Mouse (Mus musculus): ENCODE results near the gene Phf19. TPM values are rescaled to one million over a fixed set of nuclear protein-coding genes. Genes with fewer than 3 reads are reported as not detected.

Phf19 gene
- polyA plus RNA-seq, 1 experiment from 2014 or later, result 3.0 TPM

- no peaks in the 10 kb centered on the region for H3K9me3 ChIP-seq (replicated peaks)
- ATAC-seq (ENCODE audit: low read depth), result no peak
- no peaks in the 10 kb centered on the region for H3K4me1 ChIP-seq (replicated peaks)
- H3K4me3 ChIP-seq (replicated peaks), result no peak overlapping the region
- no peaks in the 10 kb centered on the region for H3K27me3 ChIP-seq
- DNase-seq, result no peak
- H3K9ac ChIP-seq, result no peak overlapping the region
- no peak overlapping the region for H3K4me2 ChIP-seq
- H3K27ac ChIP-seq, result no peak overlapping the region
- H3K36me3 ChIP-seq, result no peaks in the 10 kb centered on the region
Measured at GRCm38 (mm10) chr2:34954344-34954743, 40.5 kb upstream of the Phf19 start.

GRCm38 (mm10) chr2:34953547-34954116 is 39.8 kb upstream of the Phf19 start:
- no peak overlapping the region for H3K4me3 ChIP-seq (replicated peaks)
- no peak overlapping the region for H3K27ac ChIP-seq
- H3K36me3 ChIP-seq, result no peaks in the 10 kb centered on the region
- H3K9ac ChIP-seq, result no peak overlapping the region
- H3K9me3 ChIP-seq (replicated peaks), result no peaks in the 10 kb centered on the region
- H3K4me1 ChIP-seq (replicated peaks), result no peaks in the 10 kb centered on the region
- DNase-seq, result no peak
- no peak for ATAC-seq (ENCODE audit: low read depth)
- no peak overlapping the region for H3K4me2 ChIP-seq
- no peaks in the 10 kb centered on the region for H3K27me3 ChIP-seq
- 50% methylated on average over 2 of the region's 2 CpGs for WGBS (ENCODE audit: insufficient replicate concordance)

GRCm38 (mm10) chr2:34953018-34953417 is 39.2 kb upstream of the Phf19 start:
- peaks cover 4% of the 10 kb centered on the region; the same call in 1 of the 2 replicates for H3K27me3 ChIP-seq
- WGBS (ENCODE audit: insufficient replicate concordance), result 26% methylated on average over 4 of the region's 4 CpGs
- H3K9me3 ChIP-seq (replicated peaks), result no peaks in the 10 kb centered on the region
- no peaks in the 10 kb centered on the region for H3K4me1 ChIP-seq (replicated peaks)
- no peaks in the 10 kb centered on the region for H3K36me3 ChIP-seq
- H3K27ac ChIP-seq, result no peak overlapping the region
- H3K4me3 ChIP-seq (replicated peaks), result no peak overlapping the region
- H3K4me2 ChIP-seq, result no peak overlapping the region
- no peak for ATAC-seq (ENCODE audit: low read depth)
- H3K9ac ChIP-seq, result no peak overlapping the region
- DNase-seq, result no peak

- DNase-seq, result no peak
- H3K27me3 ChIP-seq, result peaks cover 6% of the 10 kb centered on the region; the same call in 1 of the 2 replicates
- no peak for ATAC-seq (ENCODE audit: low read depth)
- H3K9ac ChIP-seq, result no peak overlapping the region
- H3K36me3 ChIP-seq, result no peaks in the 10 kb centered on the region
- H3K9me3 ChIP-seq (replicated peaks), result no peaks in the 10 kb centered on the region
- H3K4me2 ChIP-seq, result no peak overlapping the region
- H3K4me1 ChIP-seq (replicated peaks), result no peaks in the 10 kb centered on the region
- no peak overlapping the region for H3K27ac ChIP-seq
- no peak overlapping the region for H3K4me3 ChIP-seq (replicated peaks)
Measured at GRCm38 (mm10) chr2:34951469-34951868, 37.6 kb upstream of the Phf19 start.

GRCm38 (mm10) chr2:34948622-34949021 is 34.8 kb upstream of the Phf19 start:
- Histone ChIP-seq H3K27ac (no peak overlapping the region), H3K4me1 (replicated peaks) (peaks cover 7% of the 10 kb centered on the region; the same call in 1 of the 2 replicates), H3K9ac (no peak overlapping the region), H3K4me2 (no peak overlapping the region), H3K36me3 (no peaks in the 10 kb centered on the region), H3K9me3 (replicated peaks) (no peaks in the 10 kb centered on the region), H3K4me3 (replicated peaks) (no peak overlapping the region), H3K27me3 (peaks cover 6% of the 10 kb centered on the region; the same call in 1 of the 2 replicates)
- WGBS (ENCODE audit: insufficient replicate concordance), result 26% methylated on average over 2 of the region's 2 CpGs
- ATAC-seq (ENCODE audit: low read depth) (no peak), DNase-seq (no peak)

GRCm38 (mm10) chr2:34946046-34946445 is 32.2 kb upstream of the Phf19 start:
- no peaks in the 10 kb centered on the region for H3K9me3 ChIP-seq (replicated peaks)
- no peaks in the 10 kb centered on the region for H3K36me3 ChIP-seq
- H3K27ac ChIP-seq, result no peak overlapping the region
- H3K4me2 ChIP-seq, result no peak overlapping the region
- H3K4me3 ChIP-seq (replicated peaks), result no peak overlapping the region
- H3K9ac ChIP-seq, result no peak overlapping the region
- peaks cover 9% of the 10 kb centered on the region; the same call in 1 of the 2 replicates for H3K27me3 ChIP-seq
- 39% methylated on average over 4 of the region's 4 CpGs for WGBS (ENCODE audit: insufficient replicate concordance)
- H3K4me1 ChIP-seq (replicated peaks), result peaks cover 7% of the 10 kb centered on the region; the same call in 1 of the 2 replicates
- DNase-seq (no peak), ATAC-seq (ENCODE audit: low read depth) (no peak)

GRCm38 (mm10) chr2:34945580-34945979 is 31.8 kb upstream of the Phf19 start:
- Histone ChIP-seq H3K27me3 (peaks cover 11% of the 10 kb centered on the region; the same call in 1 of the 2 replicates), H3K9ac (no peak overlapping the region), H3K4me3 (replicated peaks) (no peak overlapping the region), H3K4me2 (no peak overlapping the region), H3K36me3 (no peaks in the 10 kb centered on the region), H3K9me3 (replicated peaks) (no peaks in the 10 kb centered on the region), H3K27ac (no peak overlapping the region), H3K4me1 (replicated peaks) (peaks cover 7% of the 10 kb centered on the region; the same call in 1 of the 2 replicates)
- WGBS (ENCODE audit: insufficient replicate concordance), result 60% methylated on average over 4 of the region's 4 CpGs
- ATAC-seq (ENCODE audit: low read depth), result no peak
- no peak for DNase-seq

- peaks cover 7% of the 10 kb centered on the region; the same call in 1 of the 2 replicates for H3K4me1 ChIP-seq (replicated peaks)
- H3K9ac ChIP-seq, result no peak overlapping the region
- no peak for ATAC-seq (ENCODE audit: low read depth)
- no peaks in the 10 kb centered on the region for H3K9me3 ChIP-seq (replicated peaks)
- peak; percentile 22 for DNase-seq
- no peak overlapping the region for H3K4me3 ChIP-seq (replicated peaks)
- H3K27me3 ChIP-seq, result peaks cover 11% of the 10 kb centered on the region; the same call in 1 of the 2 replicates
- no peak overlapping the region for H3K27ac ChIP-seq
- H3K36me3 ChIP-seq, result no peaks in the 10 kb centered on the region
- peak overlapping the region; percentile 31 for H3K4me2 ChIP-seq
- 9% methylated on average over 8 of the region's 8 CpGs for WGBS (ENCODE audit: insufficient replicate concordance)
Measured at GRCm38 (mm10) chr2:34944761-34945160, 30.9 kb upstream of the Phf19 start.

- no peak overlapping the region for H3K4me2 ChIP-seq
- no peak overlapping the region for H3K27ac ChIP-seq
- DNase-seq (no peak), ATAC-seq (ENCODE audit: low read depth) (no peak)
- peaks cover 7% of the 10 kb centered on the region; the same call in 1 of the 2 replicates for H3K4me1 ChIP-seq (replicated peaks)
- no peaks in the 10 kb centered on the region for H3K9me3 ChIP-seq (replicated peaks)
- no peaks in the 10 kb centered on the region for H3K36me3 ChIP-seq
- H3K4me3 ChIP-seq (replicated peaks), result no peak overlapping the region
- 66% methylated on average over 13 of the region's 13 CpGs for WGBS (ENCODE audit: insufficient replicate concordance)
- peaks cover 11% of the 10 kb centered on the region; the same call in 1 of the 2 replicates for H3K27me3 ChIP-seq
- no peak overlapping the region for H3K9ac ChIP-seq
Measured at GRCm38 (mm10) chr2:34943556-34944120, 29.8 kb upstream of the Phf19 start.

- whole genome bisulfite sequencing (ENCODE audit: insufficient replicate concordance), result 62% methylated on average over 11 of the region's 11 CpGs
- peaks cover 7% of the 10 kb centered on the region; the same call in 1 of the 2 replicates for H3K4me1 ChIP-seq (replicated peaks)
- no peak overlapping the region for H3K9ac ChIP-seq
- H3K27ac ChIP-seq, result no peak overlapping the region
- H3K4me3 ChIP-seq (replicated peaks), result no peak overlapping the region
- no peak overlapping the region for H3K4me2 ChIP-seq
- DNase-seq, result no peak
- H3K9me3 ChIP-seq (replicated peaks), result no peaks in the 10 kb centered on the region
- ATAC-seq (ENCODE audit: low read depth), result no peak
- H3K27me3 ChIP-seq, result peaks cover 12% of the 10 kb centered on the region; the same call in 1 of the 2 replicates
- no peaks in the 10 kb centered on the region for H3K36me3 ChIP-seq
Measured at GRCm38 (mm10) chr2:34941061-34941675, 27.3 kb upstream of the Phf19 start.

- DNase-seq (no peak), ATAC-seq (ENCODE audit: low read depth) (no peak)
- no peak overlapping the region for H3K9ac ChIP-seq
- H3K4me1 ChIP-seq (replicated peaks), result peaks cover 7% of the 10 kb centered on the region; the same call in 1 of the 2 replicates
- H3K4me2 ChIP-seq, result no peak overlapping the region
- H3K4me3 ChIP-seq (replicated peaks), result no peak overlapping the region
- H3K36me3 ChIP-seq, result no peaks in the 10 kb centered on the region
- H3K9me3 ChIP-seq (replicated peaks), result no peaks in the 10 kb centered on the region
- H3K27me3 ChIP-seq, result peaks cover 12% of the 10 kb centered on the region; the same call in 1 of the 2 replicates
- no peak overlapping the region for H3K27ac ChIP-seq
- 60% methylated on average over 5 of the region's 5 CpGs for WGBS (ENCODE audit: insufficient replicate concordance)
Measured at GRCm38 (mm10) chr2:34940246-34940645, 26.4 kb upstream of the Phf19 start.
